Mouse (Mus musculus) intestine, embryonic 16.5 days (tissue): ENCODE data around the gene Armcx6. TPM values are rescaled to one million over a fixed set of nuclear protein-coding genes. Genes with fewer than 3 reads are reported as not detected.

Source experiments
- microRNA-seq: library from miRNA; unstranded; fragments of <30 nt; microRNA quantifications from one replicate; pipeline ENCODE4, GENCODE M21; 2016
- polyA plus RNA-seq: library from polyadenylated mRNA; unstranded; fragments of >200 nt; fragmentation: Nextera tagmentation; extraction: Ambion mirVana; gene quantifications from 2 replicates; pipeline ENCODE4 v1.2.1, GENCODE M21; 2015

Gene Armcx6
- polyA plus RNA-seq, 1 experiment from 2014 or later: 14.5 TPM

Small RNA genes within 50 kb of the gene (microRNA-seq; reads per million reads assigned to microRNA genes)
- gene Mir7093: not detected

Other genes with a start within 250 kb of the Armcx6 start
- 122 and 141 TPM in 2 replicates for gene Timm8a1, start 209.6 kb downstream of the Armcx6 start, polyA plus RNA-seq
- gene Btk, start 167.8 kb downstream of the Armcx6 start, polyA plus RNA-seq: 1.0 and 1.4 TPM in 2 replicates
- gene Rpl36a, start 165.8 kb downstream of the Armcx6 start, polyA plus RNA-seq: 311 and 329 TPM in 2 replicates
- 9.9 and 14.1 TPM in 2 replicates for gene Gla, start 150.3 kb downstream of the Armcx6 start, polyA plus RNA-seq
- 128 and 130 TPM in 2 replicates for gene Hnrnph2, start 150.2 kb downstream of the Armcx6 start, polyA plus RNA-seq
- gene Armcx4, start 64.9 kb downstream of the Armcx6 start, polyA plus RNA-seq: 1.8 and 2.1 TPM in 2 replicates
- 34.8 and 36.7 TPM in 2 replicates for gene Armcx1, start 33.5 kb downstream of the Armcx6 start, polyA plus RNA-seq
- 57.9 and 60.6 TPM in 2 replicates for gene Armcx3, start 5.2 kb upstream of the Armcx6 start, polyA plus RNA-seq
- 32.7 and 36.5 TPM in 2 replicates for gene Armcx2, start 57.8 kb upstream of the Armcx6 start, polyA plus RNA-seq
- 0.29 and 0.43 TPM in 2 replicates for gene Nxf2, start 213.3 kb upstream of the Armcx6 start, polyA plus RNA-seq